Mouse (Mus musculus): ENCODE measurements around the gene Cdh13.

Gene Cdh13

GRCm38 (mm10) chr8:118452445-118453103 is 169.0 kb downstream of the Cdh13 start:
- no peak for DNase-seq

- DNase-seq, result no peak
Observed at GRCm38 (mm10) chr8:118455245-118455644, 171.7 kb downstream of the Cdh13 start.

GRCm38 (mm10) chr8:118465330-118465948 is 181.9 kb downstream of the Cdh13 start:
- DNase-seq, result no peak

- no peak for DNase-seq
Observed at GRCm38 (mm10) chr8:118477587-118477986, 194.1 kb downstream of the Cdh13 start.

GRCm38 (mm10) chr8:118488735-118489134 is 205.2 kb downstream of the Cdh13 start:
- no peak for DNase-seq

GRCm38 (mm10) chr8:118502509-118502908 is 219.0 kb downstream of the Cdh13 start:
- no peak for DNase-seq

GRCm38 (mm10) chr8:118509426-118509825 is 225.9 kb downstream of the Cdh13 start:
- no peak for DNase-seq

- DNase-seq, result no peak
Observed at GRCm38 (mm10) chr8:118513259-118513658, 229.7 kb downstream of the Cdh13 start.

- no peak for DNase-seq
Observed at GRCm38 (mm10) chr8:118515616-118516015, 232.1 kb downstream of the Cdh13 start.

GRCm38 (mm10) chr8:118517071-118517470 is 233.5 kb downstream of the Cdh13 start:
- DNase-seq, result no peak

GRCm38 (mm10) chr8:118518030-118518741 is 234.7 kb downstream of the Cdh13 start:
- DNase-seq, result no peak

GRCm38 (mm10) chr8:118518742-118519102 is 235.2 kb downstream of the Cdh13 start:
- DNase-seq, result no peak

- no peak for DNase-seq
Observed at GRCm38 (mm10) chr8:118523922-118524321, 240.4 kb downstream of the Cdh13 start.

GRCm38 (mm10) chr8:118538816-118539558 is 255.5 kb downstream of the Cdh13 start:
- DNase-seq, result no peak

- no peak for DNase-seq
Observed at GRCm38 (mm10) chr8:118539559-118539819, 256.0 kb downstream of the Cdh13 start.

- no peak for DNase-seq
Observed at GRCm38 (mm10) chr8:118539941-118540340, 256.4 kb downstream of the Cdh13 start.

GRCm38 (mm10) chr8:118552397-118552796 is 268.9 kb downstream of the Cdh13 start:
- DNase-seq, result no peak

GRCm38 (mm10) chr8:118552842-118553241 is 269.3 kb downstream of the Cdh13 start:
- DNase-seq, result no peak

GRCm38 (mm10) chr8:118564024-118564423 is 280.5 kb downstream of the Cdh13 start:
- no peak for DNase-seq

GRCm38 (mm10) chr8:118565186-118565585 is 281.7 kb downstream of the Cdh13 start:
- no peak for DNase-seq

- peak; percentile 18 to 34 for DNase-seq
Observed at GRCm38 (mm10) chr8:118565887-118566747, 282.6 kb downstream of the Cdh13 start.

GRCm38 (mm10) chr8:118569366-118569765 is 285.8 kb downstream of the Cdh13 start:
- DNase-seq, result no peak

- DNase-seq, result no peak
Observed at GRCm38 (mm10) chr8:118581256-118581655, 297.7 kb downstream of the Cdh13 start.

Measured in lung, adult 18-20 months (tissue).